ENCODE assay signal across 8 mouse cellular contexts in genomic region chr10:61536130-61537035, GRCm38 (mm10). TPM values are rescaled to one million over a fixed set of nuclear protein-coding genes. Genes with fewer than 3 reads are reported as not detected.
A peak's percentile ranks its signal among the peaks of the same experiment; 100 is the strongest.
DNase-seq lines count a peak whose midpoint lies in the region; ATAC-seq and TF ChIP-seq lines count a peak whose summit lies in the region.

No protein-coding gene starts in this region.

- no peaks in the 10 kb centered on the region for H3K27me3 ChIP-seq in C2C12 (ENCODE audit: control insufficient read depth, insufficient read depth, insufficient read length)
- H3K27me3 ChIP-seq in heart, embryonic 16.5 days (ENCODE audit: control insufficient read depth, insufficient read depth, low read length), result no peaks in the 10 kb centered on the region
- H3K27me3 ChIP-seq in kidney, postnatal 0 days (ENCODE audit: insufficient read depth, low read length), result no peaks in the 10 kb centered on the region
- no peaks in the 10 kb centered on the region for H3K27me3 ChIP-seq in stomach, embryonic 16.5 days (ENCODE audit: control insufficient read depth, insufficient read depth, low read length)

- DNase-seq in adrenal gland, adult 2 months, result peak; percentile 81
- peak; percentile 63 for DNase-seq in kidney, postnatal 0 days (ENCODE audit: low spot score)
- no peak for DNase-seq in embryo, embryonic 11 days

- peak overlapping the region; percentile 85 for H3K27ac ChIP-seq in heart, embryonic 16.5 days (ENCODE audit: low read length)
- H3K27ac ChIP-seq in kidney, postnatal 0 days, result peak overlapping the region; percentile 64
- H3K27ac ChIP-seq in stomach, embryonic 16.5 days (ENCODE audit: low read length), result peak overlapping the region; percentile 66

- no peak overlapping the region for H3K4me3 ChIP-seq in C2C12 (ENCODE audit: insufficient read depth, poor library complexity, severe bottlenecking)
- H3K4me3 ChIP-seq in heart, embryonic 16.5 days (ENCODE audit: low read length), result no peak overlapping the region
- H3K4me3 ChIP-seq in kidney, postnatal 0 days (replicated peaks; ENCODE audit: low read depth, low read length), result no peak overlapping the region
- H3K4me3 ChIP-seq in stomach, embryonic 16.5 days (replicated peaks; ENCODE audit: low read length), result no peak overlapping the region

- H3K79me2 ChIP-seq in C2C12 (ENCODE audit: control insufficient read depth, insufficient read depth), result no peaks in the 10 kb centered on the region

- peak overlapping the region; percentile 45 for H3K4me2 ChIP-seq in heart, embryonic 16.5 days (ENCODE audit: low read depth, low read length)
- H3K4me2 ChIP-seq in kidney, postnatal 0 days (ENCODE audit: low read length), result peak overlapping the region; percentile 27; the same call in 1 of the 2 replicates
- H3K4me2 ChIP-seq in stomach, embryonic 16.5 days (ENCODE audit: low read depth, low read length), result 0 out of 2 replicates have a peak overlapping the region, but pooled peaks have one; percentile 15

- H3K36me3 ChIP-seq in C2C12 (ENCODE audit: control insufficient read depth, insufficient read depth), result no peaks in the 10 kb centered on the region
- no peaks in the 10 kb centered on the region for H3K36me3 ChIP-seq in heart, embryonic 16.5 days (ENCODE audit: control insufficient read depth, insufficient read depth)
- H3K36me3 ChIP-seq in kidney, postnatal 0 days (ENCODE audit: insufficient read depth, low read length), result no peaks in the 10 kb centered on the region
- H3K36me3 ChIP-seq in stomach, embryonic 16.5 days (ENCODE audit: control insufficient read depth, insufficient read depth, low read length), result no peaks in the 10 kb centered on the region

- H3ac ChIP-seq in C2C12 (ENCODE audit: control insufficient read depth, insufficient read length, low read depth), result no peak overlapping the region

- peak overlapping the region; percentile 32; the same call in 1 of the 2 replicates for H3K9ac ChIP-seq in heart, embryonic 16.5 days (ENCODE audit: low read length)
- H3K9ac ChIP-seq in kidney, postnatal 0 days (ENCODE audit: low read depth, low read length), result 0 out of 2 replicates have a peak overlapping the region, but pooled peaks have one; percentile 23
- peak overlapping the region; percentile 8 for H3K9ac ChIP-seq in stomach, embryonic 16.5 days (ENCODE audit: low read length)

- whole genome bisulfite sequencing in heart, embryonic 16.5 days, result 11% methylated on average over 20 of the region's 20 CpGs
- 11% methylated on average over 20 of the region's 20 CpGs for WGBS in kidney, postnatal 0 days
- 23% methylated on average over 20 of the region's 20 CpGs for WGBS in stomach, embryonic 16.5 days

- H3K9me3 ChIP-seq in heart, embryonic 16.5 days (replicated peaks; ENCODE audit: control insufficient read depth, low read length), result no peaks in the 10 kb centered on the region
- H3K9me3 ChIP-seq in kidney, postnatal 0 days (replicated peaks; ENCODE audit: low read length), result no peaks in the 10 kb centered on the region
- no peaks in the 10 kb centered on the region for H3K9me3 ChIP-seq in stomach, embryonic 16.5 days (replicated peaks; ENCODE audit: control insufficient read depth, low read length)

- H3K79me3 ChIP-seq in C2C12 (ENCODE audit: low read depth), result no peaks in the 10 kb centered on the region

- ATAC-seq in erythroblast, adult 5-6 weeks (replicated peaks; ENCODE audit: low FRiP score, poor library complexity, severe bottlenecking), result peak; percentile 74
- ATAC-seq in heart, embryonic 16.5 days (replicated peaks; ENCODE audit: extremely low read depth, insufficient read depth, low FRiP score), result peak; percentile 69
- ATAC-seq in kidney, postnatal 0 days (replicated peaks; ENCODE audit: low FRiP score, low read depth), result peak; percentile 76
- ATAC-seq in megakaryocyte-erythroid progenitor cell, adult 5-6 weeks (replicated peaks; ENCODE audit: low FRiP score, low TSS enrichment, poor library complexity, severe bottlenecking), result peak; percentile 89
- peak; percentile 54; the same call in 1 of the 2 replicates for ATAC-seq in stomach, embryonic 16.5 days (ENCODE audit: insufficient read depth, low FRiP score)

- no peak for TF ChIP-seq CTCF in C2C12 (IDR thresholded peaks at IDR 0.05; ENCODE audit: control insufficient read depth, insufficient read depth, insufficient read length)
- no peak for TF ChIP-seq CTCF in kidney, postnatal 0 days (IDR thresholded peaks at IDR 0.05; ENCODE audit: low read depth)

- H3K4me1 ChIP-seq in heart, embryonic 16.5 days (ENCODE audit: control insufficient read depth, insufficient read depth, low read length), result peaks cover 31% of the 10 kb centered on the region
- peaks cover 8% of the 10 kb centered on the region; the same call in 1 of the 2 replicates for H3K4me1 ChIP-seq in kidney, postnatal 0 days (replicated peaks; ENCODE audit: insufficient read depth, low read length)
- peaks cover 16% of the 10 kb centered on the region for H3K4me1 ChIP-seq in stomach, embryonic 16.5 days (ENCODE audit: control insufficient read depth, insufficient read depth, low read length)

TF ChIP-seq in C2C12, 6 proteins besides CTCF, POLR2A, EP300 and RAD21:
- TF ChIP-seq MYOD1 (IDR thresholded peaks at IDR 0.05; ENCODE audit: control insufficient read depth, insufficient read length, low read depth), result peak; percentile 25
- TF ChIP-seq FOSL1 (IDR thresholded peaks at IDR 0.05; ENCODE audit: insufficient read depth, low read length, poor library complexity, severe bottlenecking), result no peak
- TF ChIP-seq MYOG (IDR thresholded peaks at IDR 0.05; ENCODE audit: control insufficient read depth, extremely low read depth, insufficient read length), result no peak
- no peak for TF ChIP-seq CEBPB (IDR thresholded peaks at IDR 0.05; ENCODE audit: low read depth)
- no peak for TF ChIP-seq MAX (IDR thresholded peaks at IDR 0.05)

RNA-seq across cellular contexts. Expression of gene Npffr1, which starts 58.9 kb away (rescaled TPM):
- polyA plus RNA-seq in C2C12 (2012; fragmentation: generic; extraction: Trizol), result not detected
- total RNA-seq in adrenal gland, adult 2 months (2021), result under 1 TPM; 0.12 to 0.73 TPM
- 0.18 and 0.37 TPM in 2 replicates for polyA plus RNA-seq in adrenal gland, adult 2 months (2012; rRNA removed)
- total RNA-seq in erythroblast, adult 5-6 weeks (2015; ENCODE audit: low replicate concordance), result not detected in 2 replicates
- total RNA-seq in erythroblast, adult 5-6 weeks (2017; ENCODE audit: low replicate concordance), result not detected in 2 replicates
- not detected in 2 replicates for polyA plus RNA-seq in heart, embryonic 16.5 days (2015; fragmentation: Nextera tagmentation; extraction: Ambion mirVana)
- 0.09 and 0.14 TPM in 2 replicates for polyA plus RNA-seq in kidney, postnatal 0 days (2015; fragmentation: Nextera tagmentation; extraction: Ambion mirVana)
- not detected in 2 replicates for total RNA-seq in megakaryocyte-erythroid progenitor cell, adult 5-6 weeks (2014; fragmentation: Nextera tagmentation)
- not detected in 2 replicates for total RNA-seq in megakaryocyte-erythroid progenitor cell, adult 5-6 weeks (2017)
- polyA plus RNA-seq in stomach, embryonic 16.5 days (2015; fragmentation: Nextera tagmentation; extraction: Ambion mirVana), result 0.06 and 0.09 TPM in 2 replicates
